Mouse (Mus musculus): ENCODE data around the gene Sat2. TPM values are rescaled to one million over a fixed set of nuclear protein-coding genes. Genes with fewer than 3 reads are reported as not detected.

Gene Sat2
- polyA plus RNA-seq, 1 experiment from 2014 or later = 18.1 TPM

- H3K36me3 ChIP-seq (ENCODE audit: control insufficient read depth, insufficient read depth, low read length) = peaks cover 4% of the 10 kb centered on the region; the same call in 1 of the 2 replicates
- peak overlapping the region; percentile 97 for H3K27ac ChIP-seq (ENCODE audit: low read length)
- ATAC-seq (ENCODE audit: insufficient read depth, low FRiP score) = no peak
- peak overlapping the region; percentile 87 for H3K4me3 ChIP-seq (replicated peaks; ENCODE audit: low read length)
- 1% methylated on average over 8 of the region's 8 CpGs for WGBS
- no peaks in the 10 kb centered on the region for H3K27me3 ChIP-seq (ENCODE audit: control insufficient read depth, insufficient read depth, low read length)
- H3K4me2 ChIP-seq (ENCODE audit: low read depth, low read length) = peak overlapping the region; percentile 75
- peaks cover 26% of the 10 kb centered on the region for H3K4me1 ChIP-seq (ENCODE audit: control insufficient read depth, insufficient read depth, low read length)
- H3K9me3 ChIP-seq (replicated peaks; ENCODE audit: control insufficient read depth, low read length) = no peaks in the 10 kb centered on the region
- peak overlapping the region; percentile 85 for H3K9ac ChIP-seq (ENCODE audit: low read length)
Observed at GRCm38 (mm10) chr11:69581814-69582213, 40.0 kb upstream of the Sat2 start.

- H3K9me3 ChIP-seq (replicated peaks; ENCODE audit: control insufficient read depth, low read length) = no peaks in the 10 kb centered on the region
- H3K4me2 ChIP-seq (ENCODE audit: low read depth, low read length) = peak overlapping the region; percentile 75
- no peak for ATAC-seq (ENCODE audit: insufficient read depth, low FRiP score)
- WGBS = 62% methylated on average over 9 of the region's 9 CpGs
- no peaks in the 10 kb centered on the region for H3K27me3 ChIP-seq (ENCODE audit: control insufficient read depth, insufficient read depth, low read length)
- H3K4me3 ChIP-seq (replicated peaks; ENCODE audit: low read length) = peak overlapping the region; percentile 87; the same call in 1 of the 2 replicates
- H3K36me3 ChIP-seq (ENCODE audit: control insufficient read depth, insufficient read depth, low read length) = peaks cover 4% of the 10 kb centered on the region; the same call in 1 of the 2 replicates
- H3K4me1 ChIP-seq (ENCODE audit: control insufficient read depth, insufficient read depth, low read length) = peaks cover 21% of the 10 kb centered on the region
- H3K9ac ChIP-seq (ENCODE audit: low read length) = peak overlapping the region; percentile 40; the same call in 1 of the 2 replicates
- no peak overlapping the region for H3K27ac ChIP-seq (ENCODE audit: low read length)
Observed at GRCm38 (mm10) chr11:69582230-69582805, 39.5 kb upstream of the Sat2 start.

DNA sequence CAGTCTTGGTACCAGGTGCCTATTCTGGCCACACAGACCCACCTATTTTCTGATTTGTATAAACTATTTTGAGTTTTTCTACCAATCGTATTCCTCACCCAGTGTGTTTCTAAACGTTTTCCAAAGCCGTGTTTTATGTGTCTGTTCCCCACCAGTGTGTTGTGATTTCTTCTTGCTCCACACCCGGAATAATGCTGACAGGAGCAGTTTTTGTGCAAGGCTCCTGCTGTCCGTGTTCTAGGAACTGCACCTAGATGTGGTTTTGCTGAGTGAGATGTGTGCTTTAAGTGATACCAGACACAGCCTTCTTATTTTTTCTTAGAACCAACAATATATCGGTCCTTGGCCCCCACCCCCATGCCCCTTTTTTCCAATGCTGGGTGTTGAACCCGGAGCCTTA lies 37.8 kb upstream of the Sat2 start:
- no peaks in the 10 kb centered on the region for H3K9me3 ChIP-seq (replicated peaks; ENCODE audit: control insufficient read depth, low read length)
- no peak overlapping the region for H3K4me3 ChIP-seq (replicated peaks; ENCODE audit: low read length)
- peaks cover 4% of the 10 kb centered on the region; the same call in 1 of the 2 replicates for H3K36me3 ChIP-seq (ENCODE audit: control insufficient read depth, insufficient read depth, low read length)
- 82% methylated on average over 7 of the region's 7 CpGs for WGBS
- H3K27ac ChIP-seq (ENCODE audit: low read length) = no peak overlapping the region
- no peak overlapping the region for H3K9ac ChIP-seq (ENCODE audit: low read length)
- H3K4me2 ChIP-seq (ENCODE audit: low read depth, low read length) = no peak overlapping the region
- ATAC-seq (ENCODE audit: insufficient read depth, low FRiP score) = no peak
- no peaks in the 10 kb centered on the region for H3K27me3 ChIP-seq (ENCODE audit: control insufficient read depth, insufficient read depth, low read length)
- peaks cover 9% of the 10 kb centered on the region for H3K4me1 ChIP-seq (ENCODE audit: control insufficient read depth, insufficient read depth, low read length)

DNA sequence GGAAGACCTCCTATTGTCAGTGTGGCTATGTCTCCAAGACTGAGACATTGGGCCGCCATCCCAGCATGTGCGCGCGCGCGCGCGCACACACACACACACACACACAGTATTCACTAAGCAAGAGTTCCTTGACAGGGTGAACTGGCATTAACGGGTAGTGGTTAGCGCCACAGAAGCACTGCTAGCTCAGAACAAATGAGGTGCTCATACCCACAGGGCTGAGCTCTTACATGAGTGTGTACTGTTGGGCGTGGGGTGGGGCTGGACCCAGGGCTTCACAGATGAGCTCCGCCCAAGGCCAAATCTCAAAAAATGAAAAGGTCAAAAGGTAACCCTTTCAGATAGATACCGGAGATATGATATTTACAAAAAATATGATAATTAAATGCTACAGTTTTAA lies 36.9 kb upstream of the Sat2 start:
- Histone ChIP-seq H3K9ac (ENCODE audit: low read length) (no peak overlapping the region), H3K4me1 (ENCODE audit: control insufficient read depth, insufficient read depth, low read length) (peaks cover 9% of the 10 kb centered on the region), H3K27ac (ENCODE audit: low read length) (no peak overlapping the region), H3K9me3 (replicated peaks; ENCODE audit: control insufficient read depth, low read length) (no peaks in the 10 kb centered on the region), H3K4me2 (ENCODE audit: low read depth, low read length) (no peak overlapping the region), H3K27me3 (ENCODE audit: control insufficient read depth, insufficient read depth, low read length) (no peaks in the 10 kb centered on the region), H3K36me3 (ENCODE audit: control insufficient read depth, insufficient read depth, low read length) (peaks cover 9% of the 10 kb centered on the region; the same call in 1 of the 2 replicates), H3K4me3 (replicated peaks; ENCODE audit: low read length) (no peak overlapping the region)
- ATAC-seq (ENCODE audit: insufficient read depth, low FRiP score) = no peak
- WGBS = 91% methylated on average over 13 of the region's 13 CpGs

DNA sequence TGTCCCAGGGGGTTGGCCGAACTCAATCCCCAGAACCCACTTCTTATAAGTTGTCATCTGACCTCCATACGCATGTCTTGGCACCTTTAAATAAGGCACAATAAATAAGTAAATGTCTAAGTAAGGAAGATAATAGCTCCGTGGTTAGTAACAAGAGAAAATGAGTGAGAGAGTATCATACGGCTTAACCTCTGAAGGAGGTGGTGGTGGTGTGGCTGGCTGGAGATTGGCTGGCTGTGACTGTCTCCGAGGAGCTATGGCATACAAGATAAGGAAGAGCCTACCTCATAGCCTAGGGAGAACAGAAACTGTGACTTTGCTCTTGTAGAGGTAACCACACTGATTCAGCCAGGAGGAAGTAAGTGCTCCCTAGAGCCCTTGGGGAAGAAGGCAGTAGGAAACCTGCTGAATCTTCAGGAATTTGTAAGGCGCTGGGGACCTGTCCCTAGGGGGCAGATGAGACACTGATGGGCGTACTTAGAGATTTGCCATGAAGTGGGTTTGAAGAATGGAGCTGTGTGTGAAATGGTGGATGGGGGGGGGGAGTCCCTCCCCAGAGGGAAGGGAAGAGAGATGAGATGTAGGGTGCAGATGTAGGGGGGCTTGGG lies 36.0 kb upstream of the Sat2 start:
- H3K9me3 ChIP-seq (replicated peaks; ENCODE audit: control insufficient read depth, low read length) = no peaks in the 10 kb centered on the region
- 73% methylated on average over 7 of the region's 7 CpGs for WGBS
- H3K4me3 ChIP-seq (replicated peaks; ENCODE audit: low read length) = no peak overlapping the region
- ATAC-seq (ENCODE audit: insufficient read depth, low FRiP score) = no peak
- H3K27ac ChIP-seq (ENCODE audit: low read length) = no peak overlapping the region
- H3K36me3 ChIP-seq (ENCODE audit: control insufficient read depth, insufficient read depth, low read length) = peaks cover 9% of the 10 kb centered on the region; the same call in 1 of the 2 replicates
- H3K4me2 ChIP-seq (ENCODE audit: low read depth, low read length) = no peak overlapping the region
- H3K4me1 ChIP-seq (ENCODE audit: control insufficient read depth, insufficient read depth, low read length) = peaks cover 9% of the 10 kb centered on the region
- no peaks in the 10 kb centered on the region for H3K27me3 ChIP-seq (ENCODE audit: control insufficient read depth, insufficient read depth, low read length)
- H3K9ac ChIP-seq (ENCODE audit: low read length) = no peak overlapping the region

GRCm38 (mm10) chr11:69589207-69589834 lies 32.5 kb upstream of the Sat2 start:
- Histone ChIP-seq H3K4me2 (ENCODE audit: low read depth, low read length) (no peak overlapping the region), H3K27me3 (ENCODE audit: control insufficient read depth, insufficient read depth, low read length) (no peaks in the 10 kb centered on the region), H3K36me3 (ENCODE audit: control insufficient read depth, insufficient read depth, low read length) (peaks cover 12% of the 10 kb centered on the region; the same call in 1 of the 2 replicates), H3K4me1 (ENCODE audit: control insufficient read depth, insufficient read depth, low read length) (peaks cover 3% of the 10 kb centered on the region; the same call in 1 of the 2 replicates), H3K9ac (ENCODE audit: low read length) (no peak overlapping the region), H3K27ac (ENCODE audit: low read length) (no peak overlapping the region), H3K9me3 (replicated peaks; ENCODE audit: control insufficient read depth, low read length) (no peaks in the 10 kb centered on the region), H3K4me3 (replicated peaks; ENCODE audit: low read length) (no peak overlapping the region)
- ATAC-seq (ENCODE audit: insufficient read depth, low FRiP score) = no peak
- WGBS = 85% methylated on average over 22 of the region's 22 CpGs

GRCm38 (mm10) chr11:69590622-69591021 lies 31.2 kb upstream of the Sat2 start:
- no peak overlapping the region for H3K4me2 ChIP-seq (ENCODE audit: low read depth, low read length)
- 89% methylated on average over 8 of the region's 8 CpGs for WGBS
- no peak for ATAC-seq (ENCODE audit: insufficient read depth, low FRiP score)
- no peak overlapping the region for H3K9ac ChIP-seq (ENCODE audit: low read length)
- H3K4me1 ChIP-seq (ENCODE audit: control insufficient read depth, insufficient read depth, low read length) = no peaks in the 10 kb centered on the region
- peaks cover 12% of the 10 kb centered on the region; the same call in 1 of the 2 replicates for H3K36me3 ChIP-seq (ENCODE audit: control insufficient read depth, insufficient read depth, low read length)
- H3K27ac ChIP-seq (ENCODE audit: low read length) = no peak overlapping the region
- no peak overlapping the region for H3K4me3 ChIP-seq (replicated peaks; ENCODE audit: low read length)
- H3K9me3 ChIP-seq (replicated peaks; ENCODE audit: control insufficient read depth, low read length) = no peaks in the 10 kb centered on the region
- H3K27me3 ChIP-seq (ENCODE audit: control insufficient read depth, insufficient read depth, low read length) = no peaks in the 10 kb centered on the region

- 79% methylated on average over 3 of the region's 3 CpGs for WGBS
- H3K4me3 ChIP-seq (replicated peaks; ENCODE audit: low read length) = no peak overlapping the region
- H3K27me3 ChIP-seq (ENCODE audit: control insufficient read depth, insufficient read depth, low read length) = no peaks in the 10 kb centered on the region
- no peak overlapping the region for H3K27ac ChIP-seq (ENCODE audit: low read length)
- no peak overlapping the region for H3K9ac ChIP-seq (ENCODE audit: low read length)
- H3K36me3 ChIP-seq (ENCODE audit: control insufficient read depth, insufficient read depth, low read length) = peaks cover 12% of the 10 kb centered on the region; the same call in 1 of the 2 replicates
- no peaks in the 10 kb centered on the region for H3K9me3 ChIP-seq (replicated peaks; ENCODE audit: control insufficient read depth, low read length)
- no peak for ATAC-seq (ENCODE audit: insufficient read depth, low FRiP score)
- no peaks in the 10 kb centered on the region for H3K4me1 ChIP-seq (ENCODE audit: control insufficient read depth, insufficient read depth, low read length)
- no peak overlapping the region for H3K4me2 ChIP-seq (ENCODE audit: low read depth, low read length)
Observed at GRCm38 (mm10) chr11:69591424-69591823, 30.4 kb upstream of the Sat2 start.

Data from stomach, embryonic 16.5 days (tissue).